Mouse (Mus musculus) hindbrain, embryonic 15.5 days (tissue): Measurements from ENCODE around the gene Otud7b. TPM values are rescaled to one million over a fixed set of nuclear protein-coding genes. Genes with fewer than 3 reads are reported as not detected.

Source experiments
- ATAC-seq: fragments of 200-750 bp; cut with Nextera tagmentation; 2 replicates; pipeline ENCODE4 v1.8.0; 2017; ENCODE audit warnings: low read depth, moderate number of reproducible peaks, moderate TSS enrichment; ENCODE audit not compliant: low FRiP score
- H3K27ac ChIP-seq: fragments of 300-500 bp; sonication (generic); replicated peaks from 2 replicates; pipeline ENCODE4 v1.5.1; 2015; ENCODE audit warnings: mild to moderate bottlenecking, inconsistent platforms
- H3K27me3 ChIP-seq: fragments of 300-500 bp; sonication (generic); 2 replicates; pipeline ENCODE4 v1.6.1; 2015; ENCODE audit warnings: control low read depth, inconsistent platforms
- H3K36me3 ChIP-seq: fragments of 300-500 bp; sonication (generic); 2 replicates; pipeline ENCODE4 v1.6.1; 2015; ENCODE audit warnings: control low read depth, inconsistent platforms
- H3K4me1 ChIP-seq: fragments of 300-500 bp; sonication (generic); replicated peaks from 2 replicates; pipeline ENCODE4 v1.6.1; 2015; ENCODE audit warnings: control low read depth, inconsistent platforms
- H3K4me2 ChIP-seq: fragments of 300-500 bp; sonication (generic); 2 replicates; pipeline ENCODE4 v1.6.1; 2015; ENCODE audit warnings: moderate library complexity, mild to moderate bottlenecking, inconsistent platforms
- H3K4me3 ChIP-seq: fragments of 300-500 bp; sonication (generic); 2 replicates; pipeline ENCODE4 v1.5.1; 2015; ENCODE audit warnings: mild to moderate bottlenecking, inconsistent platforms
- H3K9ac ChIP-seq: fragments of 300-500 bp; sonication (generic); 2 replicates; pipeline ENCODE4 v1.6.1; 2015; ENCODE audit warnings: inconsistent platforms
- H3K9me3 ChIP-seq: fragments of 300-500 bp; sonication (generic); 2 replicates; pipeline ENCODE4 v1.6.1; 2016; ENCODE audit warnings: control low read depth, inconsistent platforms
- WGBS: fragments of 180-500 bp; shearing (Covaris S2); methylation state at CpG from one replicate; pipeline ENCODE4 v1.1.7; 2015; 5-methylcytosine and 5-hydroxymethylcytosine counted together
- polyA plus RNA-seq: library from polyadenylated mRNA; unstranded; fragments of >200 nt; fragmentation: Nextera tagmentation; extraction: Ambion mirVana; gene quantifications from 2 replicates; pipeline ENCODE4 v1.2.1, GENCODE M21; 2015

Gene Otud7b
- polyA plus RNA-seq, 1 experiment from 2014 or later, result 8.6 TPM

DNA sequence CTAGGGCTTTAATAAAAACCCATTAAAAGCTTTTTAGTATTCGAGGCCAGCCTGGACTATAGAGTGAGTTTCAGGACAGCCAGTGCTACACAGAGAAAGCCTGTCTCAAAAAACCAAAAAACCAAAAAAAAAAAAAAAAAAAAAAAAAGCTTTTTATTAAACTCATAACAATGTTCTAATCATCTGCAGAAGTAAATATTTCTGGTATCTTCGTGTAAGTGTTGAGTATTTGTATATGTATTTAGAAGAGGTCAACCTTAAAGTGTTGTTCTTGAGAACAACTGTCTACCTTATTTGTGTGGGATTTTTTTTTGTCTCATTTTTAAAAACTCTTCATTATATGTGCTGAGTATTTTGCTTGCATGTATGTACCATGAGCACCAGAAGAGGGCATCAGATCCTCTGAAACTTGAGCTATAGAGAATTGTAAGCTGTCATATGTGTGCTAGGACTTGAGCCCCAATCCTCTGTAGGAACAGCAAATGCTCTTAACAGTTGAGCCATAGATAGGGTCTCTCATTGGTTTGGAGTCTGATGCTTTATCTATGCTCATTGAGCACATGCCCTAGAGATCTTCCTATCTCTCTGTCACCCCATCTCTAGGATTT is 14.3 kb upstream of the Otud7b start:
- no peak for ATAC-seq
- Histone ChIP-seq H3K4me2 (no peak overlapping the region), H3K27ac (no peak overlapping the region), H3K4me3 (no peak overlapping the region), H3K4me1 (no peaks in the 10 kb centered on the region), H3K36me3 (no peaks in the 10 kb centered on the region), H3K27me3 (no peaks in the 10 kb centered on the region), H3K9me3 (no peaks in the 10 kb centered on the region), H3K9ac (no peak overlapping the region)
- WGBS, result 65% methylated on average over 2 of the region's 2 CpGs

DNA sequence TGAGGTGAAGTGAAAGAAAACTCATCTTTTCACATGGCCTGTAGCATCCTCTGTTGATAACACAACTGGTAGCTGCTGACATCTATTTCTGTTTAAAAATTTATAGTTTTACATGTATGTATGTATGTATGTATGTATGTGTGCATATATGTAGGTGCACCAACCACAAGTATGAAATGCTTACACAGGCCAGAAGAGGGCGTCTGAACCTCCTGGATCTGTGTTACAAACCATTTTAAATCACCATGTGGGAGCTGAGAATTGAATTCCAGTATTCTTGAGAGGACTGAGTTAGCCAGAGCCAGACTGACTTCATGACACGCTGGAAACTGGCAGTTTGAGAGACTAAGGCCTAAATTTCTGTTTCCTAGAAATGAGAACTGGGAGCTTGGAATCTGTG is 13.2 kb upstream of the Otud7b start:
- no peak overlapping the region for H3K27ac ChIP-seq
- H3K4me2 ChIP-seq, result no peak overlapping the region
- no peaks in the 10 kb centered on the region for H3K9me3 ChIP-seq
- no peaks in the 10 kb centered on the region for H3K36me3 ChIP-seq
- 80% methylated on average over 2 of the region's 2 CpGs for WGBS
- no peaks in the 10 kb centered on the region for H3K27me3 ChIP-seq
- no peaks in the 10 kb centered on the region for H3K4me1 ChIP-seq
- no peak overlapping the region for H3K4me3 ChIP-seq
- no peak for ATAC-seq
- H3K9ac ChIP-seq, result no peak overlapping the region

DNA sequence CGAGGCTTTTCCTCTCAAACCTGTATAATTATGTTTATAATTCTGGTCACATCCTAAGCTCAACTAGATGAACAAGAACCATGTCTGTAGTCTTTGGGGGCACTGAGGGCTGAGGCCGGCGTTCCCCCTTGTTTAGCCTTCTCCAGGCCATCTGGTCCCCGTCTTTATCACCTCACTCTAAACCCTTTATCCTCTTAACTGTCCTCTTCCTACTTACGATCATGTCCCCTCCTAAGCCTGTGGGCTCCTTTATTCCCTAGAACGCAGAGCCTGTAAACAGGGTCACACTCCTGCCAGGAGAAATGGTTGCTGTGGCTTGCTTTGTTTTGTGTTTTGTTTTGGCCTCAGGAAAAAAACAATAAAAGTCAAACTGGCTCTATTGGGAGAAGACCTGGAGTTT is 12.4 kb upstream of the Otud7b start:
- no peak for ATAC-seq
- 73% methylated on average over 6 of the region's 6 CpGs for WGBS
- no peaks in the 10 kb centered on the region for H3K4me1 ChIP-seq

DNA sequence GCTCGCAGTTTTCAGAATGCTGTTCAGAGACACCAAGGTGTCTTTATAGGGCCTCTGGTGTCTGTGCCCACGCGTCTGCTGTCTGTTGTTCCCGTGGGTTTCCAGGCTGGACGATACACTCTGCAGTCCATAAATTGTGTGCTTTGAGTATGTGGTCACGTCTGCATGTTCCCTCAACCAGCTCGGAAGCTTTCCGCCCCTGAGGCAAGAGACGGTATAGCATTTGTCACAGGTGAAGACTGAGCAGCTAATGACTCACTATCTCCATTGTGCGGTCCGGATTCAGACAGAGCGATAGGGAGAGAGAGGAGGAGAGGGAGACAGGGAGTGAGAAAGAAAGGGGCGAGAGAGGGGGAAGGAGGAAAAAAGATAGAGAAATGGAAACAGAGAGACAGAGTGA is 10.8 kb upstream of the Otud7b start:
- no peak for ATAC-seq
- no peak overlapping the region for H3K4me3 ChIP-seq
- no peaks in the 10 kb centered on the region for H3K4me1 ChIP-seq
- H3K9me3 ChIP-seq, result no peaks in the 10 kb centered on the region
- 66% methylated on average over 13 of the region's 13 CpGs for WGBS
- no peak overlapping the region for H3K9ac ChIP-seq
- no peaks in the 10 kb centered on the region for H3K27me3 ChIP-seq
- H3K4me2 ChIP-seq, result no peak overlapping the region
- no peaks in the 10 kb centered on the region for H3K36me3 ChIP-seq
- no peak overlapping the region for H3K27ac ChIP-seq

More for the DNA sequence above, 12.4 kb upstream of the Otud7b start:
- H3K9ac ChIP-seq, result no peak overlapping the region
- H3K27me3 ChIP-seq, result no peaks in the 10 kb centered on the region
- H3K36me3 ChIP-seq, result no peaks in the 10 kb centered on the region
- no peak overlapping the region for H3K4me3 ChIP-seq
- H3K9me3 ChIP-seq, result no peaks in the 10 kb centered on the region
- H3K4me2 ChIP-seq, result no peak overlapping the region
- H3K27ac ChIP-seq, result no peak overlapping the region

- no peaks in the 10 kb centered on the region for H3K4me1 ChIP-seq
- no peak overlapping the region for H3K9ac ChIP-seq
- H3K27ac ChIP-seq, result no peak overlapping the region
- ATAC-seq, result no peak
- no peak overlapping the region for H3K4me3 ChIP-seq
- WGBS, result 90% methylated on average over 13 of the region's 13 CpGs
- H3K27me3 ChIP-seq, result no peaks in the 10 kb centered on the region
- no peak overlapping the region for H3K4me2 ChIP-seq
- H3K9me3 ChIP-seq, result no peaks in the 10 kb centered on the region
- H3K36me3 ChIP-seq, result no peaks in the 10 kb centered on the region
These were observed 10.1 kb upstream of the Otud7b start for GRCm38 (mm10) chr3:96094203-96094602.

- H3K4me3 ChIP-seq, result no peak overlapping the region
- WGBS, result 77% methylated on average over 4 of the region's 4 CpGs
- ATAC-seq, result no peak
- no peak overlapping the region for H3K9ac ChIP-seq
- peaks cover 6% of the 10 kb centered on the region for H3K4me1 ChIP-seq
- no peaks in the 10 kb centered on the region for H3K27me3 ChIP-seq
- H3K36me3 ChIP-seq, result no peaks in the 10 kb centered on the region
- no peak overlapping the region for H3K4me2 ChIP-seq
- H3K9me3 ChIP-seq, result no peaks in the 10 kb centered on the region
- H3K27ac ChIP-seq, result no peak overlapping the region
These were observed 6.2 kb upstream of the Otud7b start for GRCm38 (mm10) chr3:96098168-96098567.

DNA sequence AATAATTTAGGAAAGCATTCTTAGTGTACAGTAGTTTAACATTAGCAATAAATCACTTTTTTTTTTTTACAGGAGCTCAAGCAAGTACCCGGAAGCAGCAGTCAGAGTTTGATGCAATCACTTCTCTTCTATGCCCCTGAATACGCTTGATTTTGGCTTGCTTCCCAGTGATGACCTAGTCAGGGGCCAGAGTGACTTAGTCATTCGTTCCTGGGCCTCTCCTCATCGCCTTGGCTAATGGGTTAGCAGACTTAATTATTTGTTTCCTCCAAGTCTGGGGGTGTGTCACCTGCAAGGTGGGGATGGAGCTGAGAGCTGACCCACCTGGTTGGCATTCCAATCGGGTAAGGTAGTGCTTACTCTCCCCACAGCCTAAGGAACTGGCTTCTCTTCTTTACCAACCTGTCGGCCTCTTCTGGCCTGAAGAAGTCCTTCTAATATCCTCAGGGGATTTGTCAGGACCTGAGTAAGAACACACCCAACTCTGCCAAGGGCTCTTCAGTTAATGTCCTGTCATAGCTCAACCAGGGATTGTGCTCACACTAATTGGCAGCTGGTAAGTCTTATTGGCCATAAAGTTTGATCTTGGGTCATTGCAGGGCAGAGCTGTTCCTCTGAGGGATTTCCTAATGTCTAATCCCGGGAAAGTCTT is 5.6 kb upstream of the Otud7b start:
- WGBS, result 64% methylated on average over 7 of the region's 7 CpGs
- H3K4me3 ChIP-seq, result no peak overlapping the region
- ATAC-seq, result no peak

DNA sequence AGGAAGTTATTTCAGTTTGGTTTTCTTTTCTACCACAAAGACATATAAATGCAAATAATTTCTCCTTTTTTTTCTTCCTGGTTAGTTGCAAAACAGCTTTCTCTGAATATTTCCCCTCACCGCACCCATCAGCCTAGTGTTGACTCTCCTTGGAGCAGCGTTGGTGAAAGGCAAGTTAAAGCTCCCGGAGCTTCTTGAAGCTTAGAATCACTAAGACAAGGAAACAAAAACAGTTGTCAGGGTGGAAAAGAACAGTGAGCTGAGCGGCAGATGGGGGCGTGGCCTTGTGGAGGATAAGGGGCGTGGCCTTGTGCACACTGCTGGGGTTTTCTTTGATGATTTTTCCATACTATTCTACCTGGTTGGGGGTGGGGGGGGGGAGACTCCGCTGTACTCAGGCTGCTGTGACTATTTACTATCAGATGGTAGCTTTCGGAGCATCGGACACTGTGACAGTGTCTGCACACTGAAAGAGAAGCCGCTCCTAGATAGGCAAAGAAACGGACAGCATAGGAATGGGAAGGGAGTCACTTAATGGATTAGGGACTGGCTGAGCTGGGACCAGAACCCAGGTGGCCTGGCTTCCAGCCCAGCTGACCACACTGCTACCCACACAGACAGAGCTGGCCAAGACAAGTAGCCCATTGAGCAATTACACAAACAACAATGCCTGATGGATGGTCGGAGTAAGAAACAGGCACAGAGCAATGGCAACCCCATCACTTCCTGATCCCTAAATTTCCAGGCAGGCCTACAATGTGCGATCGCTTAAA is 2.0 kb upstream of the Otud7b start:
- no peak overlapping the region for H3K9ac ChIP-seq

More for the DNA sequence above, 5.6 kb upstream of the Otud7b start:
- Histone ChIP-seq H3K27ac (no peak overlapping the region), H3K27me3 (no peaks in the 10 kb centered on the region), H3K9me3 (no peaks in the 10 kb centered on the region), H3K36me3 (no peaks in the 10 kb centered on the region), H3K4me1 (peaks cover 11% of the 10 kb centered on the region), H3K4me2 (no peak overlapping the region), H3K9ac (no peak overlapping the region)

DNA sequence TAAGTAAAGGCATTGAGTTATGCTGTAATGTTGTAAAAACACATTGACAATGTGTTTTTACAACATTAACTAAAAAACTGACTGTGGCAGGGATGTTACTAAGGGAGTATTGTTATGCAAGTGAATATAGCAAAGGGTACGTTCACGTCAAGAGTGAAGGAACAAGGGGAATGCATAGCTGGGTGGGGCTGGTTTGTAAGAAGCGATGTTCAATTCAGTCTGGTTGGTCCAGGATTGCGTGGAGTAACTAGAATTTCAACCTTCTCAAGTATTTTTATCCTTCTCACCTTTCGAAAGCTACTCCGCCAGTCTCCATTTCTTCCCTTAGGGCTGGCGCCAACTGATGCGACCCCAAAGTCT is 446 bp upstream of the Otud7b start:
- peak overlapping the region; percentile 77 for H3K4me2 ChIP-seq

More for the DNA sequence above, 2.0 kb upstream of the Otud7b start:
- Histone ChIP-seq H3K27ac (no peak overlapping the region), H3K4me3 (peak overlapping the region; percentile 28), H3K4me1 (peaks cover 26% of the 10 kb centered on the region), H3K9me3 (no peaks in the 10 kb centered on the region), H3K36me3 (no peaks in the 10 kb centered on the region), H3K27me3 (no peaks in the 10 kb centered on the region), H3K4me2 (peak overlapping the region; percentile 53)
- peak; percentile 25; the same call in 1 of the 2 replicates for ATAC-seq
- 15% methylated on average over 14 of the region's 14 CpGs for WGBS

GRCm38 (mm10) chr3:96105232-96105747 is 963 bp downstream of the Otud7b start:
- ATAC-seq, result 0 out of 2 replicates have a peak, but pooled peaks have one; percentile 20
- 12% methylated on average over 10 of the region's 10 CpGs for WGBS

More for the DNA sequence above, 446 bp upstream of the Otud7b start:
- Histone ChIP-seq H3K27ac (peak overlapping the region; percentile 58), H3K9ac (peak overlapping the region; percentile 61), H3K4me1 (peaks cover 26% of the 10 kb centered on the region), H3K4me3 (peak overlapping the region; percentile 64), H3K36me3 (no peaks in the 10 kb centered on the region), H3K27me3 (no peaks in the 10 kb centered on the region), H3K9me3 (no peaks in the 10 kb centered on the region)
- ATAC-seq, result no peak
- WGBS, result 4% methylated on average over 8 of the region's 8 CpGs

GRCm38 (mm10) chr3:96106151-96106550 is 1.8 kb downstream of the Otud7b start:
- Histone ChIP-seq H3K9me3 (no peaks in the 10 kb centered on the region), H3K27ac (no peak overlapping the region), H3K27me3 (no peaks in the 10 kb centered on the region), H3K4me3 (no peak overlapping the region), H3K9ac (no peak overlapping the region), H3K36me3 (no peaks in the 10 kb centered on the region), H3K4me1 (peaks cover 26% of the 10 kb centered on the region), H3K4me2 (no peak overlapping the region; the same call in 1 of the 2 replicates)
- no peak for ATAC-seq
- 92% methylated on average over 4 of the region's 4 CpGs for WGBS

More at GRCm38 (mm10) chr3:96105232-96105747, 963 bp downstream of the Otud7b start:
- H3K4me1 ChIP-seq, result peaks cover 26% of the 10 kb centered on the region
- peak overlapping the region; percentile 61 for H3K9ac ChIP-seq
- no peaks in the 10 kb centered on the region for H3K36me3 ChIP-seq
- H3K4me2 ChIP-seq, result peak overlapping the region; percentile 77
- H3K27ac ChIP-seq, result 0 out of 2 replicates have a peak overlapping the region, but pooled peaks have one; percentile 58
- no peaks in the 10 kb centered on the region for H3K27me3 ChIP-seq
- no peaks in the 10 kb centered on the region for H3K9me3 ChIP-seq
- peak overlapping the region; percentile 64 for H3K4me3 ChIP-seq

DNA sequence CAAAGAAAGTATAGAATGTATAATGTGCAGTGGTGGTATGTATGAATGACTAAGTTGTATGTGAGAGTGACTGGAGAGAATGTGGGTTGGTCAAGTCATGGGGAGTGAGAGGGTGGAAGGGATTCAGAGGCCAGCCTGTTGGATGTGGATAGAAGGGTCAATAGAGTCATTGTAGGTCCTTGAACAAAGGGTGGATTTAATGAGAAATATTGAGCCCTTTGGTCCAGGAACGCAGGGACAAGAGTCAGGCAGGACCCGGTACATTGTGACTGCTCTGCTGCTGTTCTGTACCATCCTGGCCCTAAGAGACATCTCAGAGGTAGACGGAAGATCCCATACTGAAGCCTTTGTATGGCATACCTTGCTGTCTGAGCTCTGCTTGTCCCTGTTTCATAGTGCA is 4.0 kb downstream of the Otud7b start:
- Histone ChIP-seq H3K4me1 (peaks cover 20% of the 10 kb centered on the region), H3K9me3 (no peaks in the 10 kb centered on the region), H3K36me3 (no peaks in the 10 kb centered on the region), H3K4me3 (no peak overlapping the region), H3K4me2 (no peak overlapping the region), H3K9ac (no peak overlapping the region), H3K27ac (no peak overlapping the region), H3K27me3 (no peaks in the 10 kb centered on the region)
- WGBS, result 78% methylated on average over 3 of the region's 3 CpGs
- ATAC-seq, result no peak
